Mouse (Mus musculus) mammary gland, adult 2 months (tissue): ENCODE measurements around the gene Spem1. TPM values are rescaled to one million over a fixed set of nuclear protein-coding genes. Genes with fewer than 3 reads are reported as not detected.

Experiments used
- polyA plus RNA-seq: library from polyadenylated mRNA; depleted of rRNA; stranded (reverse); fragments of >200 nt; gene quantifications from 2 replicates; pipeline ENCODE4 v1.2.3, GENCODE M21; 2012; ENCODE audit warnings: low replicate concordance; rRNA removed

Gene Spem1
- polyA plus RNA-seq = 0.19 and 0.35 TPM in 2 replicates

GRCm38 (mm10) chr11:69822080-69822479 is at the start of gene Spem1:
Gene Spem1, minus strand, starts transcription at chr11:69822180.

DNA sequence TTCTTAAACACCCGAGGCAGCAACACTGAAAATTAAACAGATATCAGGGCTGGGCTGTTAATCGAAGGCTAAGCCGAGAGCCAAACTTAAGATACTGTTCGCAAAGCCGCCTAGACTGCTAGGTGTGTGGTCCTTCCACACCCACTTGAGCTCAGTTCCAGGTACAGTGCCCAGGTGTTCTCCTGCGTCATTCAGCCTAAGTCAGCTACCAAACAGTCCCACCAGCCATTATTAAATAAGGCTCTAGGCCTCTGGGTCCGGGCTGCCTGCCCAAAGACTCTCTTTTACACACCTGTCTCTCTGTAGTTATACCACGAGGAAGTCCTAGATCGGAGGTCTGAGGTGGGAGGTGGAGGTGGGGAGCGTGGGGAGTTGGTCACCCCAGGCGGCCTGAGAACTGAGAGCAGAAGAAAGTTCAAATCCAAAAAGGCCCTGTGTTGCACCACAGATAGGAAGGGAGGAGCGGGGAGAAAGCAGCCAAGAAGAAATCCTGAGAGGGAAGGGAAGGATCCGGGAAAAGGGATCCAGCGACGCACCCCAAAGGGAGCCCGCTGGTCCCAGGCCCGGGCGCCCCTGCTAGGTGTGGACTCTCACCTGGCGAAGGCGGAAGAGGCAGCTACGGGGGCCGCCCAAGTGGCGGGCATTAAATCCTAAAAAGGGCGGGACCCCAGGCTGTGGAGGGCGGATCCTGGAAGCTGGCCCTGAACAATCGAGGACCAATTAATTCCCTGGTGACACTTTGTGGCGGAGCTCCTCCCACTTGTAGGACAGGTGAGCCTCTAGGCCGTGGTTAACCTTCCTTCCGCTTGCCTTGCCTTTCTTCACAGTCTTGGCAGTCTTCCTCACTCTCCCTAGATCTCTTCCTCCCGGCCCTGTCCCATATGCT is 36.4 kb upstream of the Spem1 start, which contains the start of gene Tnk1:
Gene Tnk1, minus strand, starts transcription at position 618 of the 886 bp plus-strand sequence.

GRCm38 (mm10) chr11:69846198-69846680 is 24.3 kb upstream of the Spem1 start, which contains the start of gene Plscr3:
Gene Plscr3, plus strand, starts transcription at chr11:69846376.

DNA sequence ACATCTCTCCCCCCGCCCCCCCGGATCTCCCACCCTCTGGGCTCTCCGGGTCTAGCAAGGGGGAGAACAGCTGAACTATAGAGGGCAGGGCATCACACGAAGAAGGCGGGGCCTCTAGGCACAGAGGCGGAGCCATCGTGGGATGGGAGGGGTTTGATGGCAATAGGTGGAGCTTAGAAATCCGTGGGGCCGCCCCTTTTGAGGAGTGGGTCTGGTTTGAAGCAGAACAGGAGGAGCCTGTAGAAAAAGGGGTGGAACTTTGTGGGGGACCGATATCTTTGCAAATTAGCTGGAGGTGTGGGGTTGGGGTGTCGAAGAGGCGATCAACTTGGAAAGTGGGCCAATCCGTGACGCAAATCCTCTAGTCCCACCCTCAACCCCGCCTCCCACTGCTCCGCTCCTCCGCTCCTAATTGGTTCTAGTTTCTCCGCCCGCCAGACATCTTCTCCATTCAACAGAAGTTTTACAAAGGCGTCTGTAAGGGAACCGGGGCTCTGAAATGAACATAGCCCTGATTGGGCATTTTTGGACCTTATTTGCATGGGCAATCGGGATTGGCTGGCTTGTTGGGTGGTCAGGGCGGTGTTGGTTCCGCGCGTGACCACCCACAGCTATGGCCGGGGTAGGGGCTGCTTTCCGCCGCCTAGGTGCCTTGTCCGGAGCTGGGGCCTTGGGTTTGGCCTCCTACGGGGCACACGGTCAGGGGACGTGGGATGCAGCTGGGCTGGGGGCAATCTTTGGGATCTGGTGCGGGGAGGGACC is 16.2 kb upstream of the Spem1 start, which contains the start of gene Tmem256:
Gene Tmem256, plus strand, starts transcription at position 563 of the 762 bp plus-strand sequence.

GRCm38 (mm10) chr11:69837604-69837951 is 15.6 kb upstream of the Spem1 start, which contains the start of gene Nlgn2:
Gene Nlgn2, minus strand, starts transcription at chr11:69837784.

GRCm38 (mm10) chr11:69818365-69818764 is 3.6 kb downstream of the Spem1 start, which contains the start of gene Spem2:
Gene Spem2, minus strand, starts transcription at chr11:69818465.

DNA sequence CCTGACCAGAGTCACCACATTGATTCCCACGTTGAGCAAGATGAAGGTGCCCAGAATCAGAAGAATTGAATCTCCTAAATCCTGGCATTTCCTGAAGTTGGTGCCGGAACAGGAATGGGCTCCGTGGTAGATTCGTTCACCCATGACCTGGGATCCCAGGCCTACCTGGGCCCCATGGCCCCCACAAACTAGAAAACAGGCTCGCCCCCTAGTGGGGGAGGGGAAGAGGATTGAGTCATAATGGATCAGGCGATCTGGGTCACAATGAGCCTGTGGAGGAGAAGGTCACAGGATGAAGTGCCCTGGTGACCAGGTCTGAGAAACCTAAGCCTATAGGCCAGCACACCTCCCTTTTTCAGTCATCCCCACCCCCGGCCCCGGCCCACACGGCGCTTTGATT is 6.8 kb downstream of the Spem1 start, which contains the start of gene Gm39566:
Gene Gm39566, minus strand, starts transcription at position 144 of the 400 bp plus-strand sequence.

DNA sequence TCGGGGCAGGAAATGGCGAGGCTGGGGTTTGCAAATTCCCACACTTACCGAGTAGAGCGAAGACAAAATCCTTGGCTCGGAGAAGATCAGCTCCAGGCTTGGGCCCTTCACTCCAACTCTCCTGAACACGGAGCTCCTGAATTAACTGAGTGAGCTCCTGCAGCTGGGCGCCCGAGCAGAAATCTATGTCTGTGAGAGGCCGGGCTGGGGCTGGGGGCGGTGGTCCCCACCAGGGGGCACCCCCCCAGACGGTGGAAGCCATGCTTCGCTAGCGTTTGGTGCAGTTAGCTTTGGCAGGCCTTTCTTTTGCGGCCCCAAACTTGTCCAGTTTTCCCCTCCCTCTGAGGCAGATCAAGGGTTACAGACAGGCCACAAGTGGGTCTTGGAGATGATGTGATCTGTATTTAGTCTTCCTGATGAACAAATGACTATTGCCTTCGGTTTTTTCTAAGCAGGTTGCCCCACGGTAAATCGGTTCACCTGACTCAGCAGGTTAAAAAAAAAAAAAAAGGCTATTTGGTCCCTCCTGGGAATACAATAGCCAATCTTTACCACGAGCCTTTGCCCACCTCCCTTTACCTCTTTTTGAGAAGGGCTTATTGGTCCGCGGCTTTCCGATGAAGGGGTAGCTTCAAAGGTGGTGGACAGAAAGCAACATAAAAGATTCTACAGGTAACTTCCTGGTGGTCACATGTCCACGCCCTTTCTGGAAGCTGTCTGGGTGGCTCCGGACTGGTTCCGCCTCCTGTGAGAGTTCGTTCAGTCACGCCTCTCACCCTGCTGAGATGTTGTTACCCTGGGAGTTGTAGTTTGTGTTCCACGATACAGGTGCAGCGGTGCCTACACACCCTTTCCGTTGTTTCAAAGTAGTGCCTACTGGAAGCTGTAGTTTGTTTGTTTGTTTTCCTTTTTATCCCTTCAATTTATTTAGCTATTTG is 16.7 kb downstream of the Spem1 start, which contains the start of gene Tmem102:
Gene Tmem102, minus strand, starts transcription at position 653 of the 938 bp plus-strand sequence.

GRCm38 (mm10) chr11:69801379-69801977 is 20.5 kb downstream of the Spem1 start, which contains the start of gene Fgf11:
Gene Fgf11, minus strand, starts transcription at chr11:69801857.

DNA sequence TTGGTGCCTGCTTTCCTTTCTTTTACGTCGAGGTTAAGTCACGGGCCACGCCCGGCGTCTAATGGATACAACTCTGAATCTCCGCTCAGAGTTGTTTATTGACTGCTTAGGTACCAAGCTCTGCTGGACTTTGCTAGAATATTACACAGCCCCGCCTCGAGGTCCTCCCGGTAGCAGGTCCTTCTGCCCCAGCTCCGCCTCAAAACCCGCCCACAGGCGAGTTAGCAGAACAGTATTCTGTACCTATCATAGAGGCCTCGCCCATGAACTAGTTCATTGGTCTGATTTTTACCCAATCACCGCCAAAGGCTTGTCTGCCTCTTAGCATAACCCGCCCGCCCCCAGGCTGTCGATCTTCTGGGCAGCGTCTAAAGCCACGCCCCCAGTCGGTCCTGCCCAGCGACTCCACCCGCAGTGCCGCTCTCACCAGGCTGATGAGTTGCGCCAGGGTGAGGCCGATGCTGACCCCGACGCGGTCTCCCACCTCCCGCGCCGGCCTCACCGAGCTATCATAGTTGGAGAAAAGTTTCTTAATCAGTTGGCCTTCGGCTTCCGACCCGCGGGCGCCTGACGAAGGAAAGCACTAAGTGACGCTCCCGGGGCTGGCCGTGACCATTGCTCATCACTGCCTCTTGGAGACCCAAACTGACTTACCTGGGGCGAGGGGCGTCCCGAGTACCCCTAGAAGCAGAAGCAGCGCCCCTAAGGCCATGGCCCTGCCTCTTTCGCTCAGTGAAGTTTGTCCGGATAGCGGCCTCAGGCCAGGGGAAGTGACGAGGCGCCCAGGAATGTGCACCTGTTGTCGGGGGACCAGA is 26.6 kb downstream of the Spem1 start, which contains the start of gene Chrnb1:
Gene Chrnb1, minus strand, starts transcription at position 776 of the 815 bp plus-strand sequence.

Other genes starting within 250 kb of the Spem1 start
- 19.0 and 19.8 TPM in 2 replicates for gene Wrap53, start 241.9 kb downstream of the Spem1 start, polyA plus RNA-seq
- 122 and 145 TPM in 2 replicates for gene Trp53, start 241.8 kb downstream of the Spem1 start, polyA plus RNA-seq
- gene Atp1b2, start 216.2 kb downstream of the Spem1 start, polyA plus RNA-seq = 11.6 and 60.5 TPM in 2 replicates
- 0.08 TPM in 1 of 2 replicates, not detected in the other for gene Shbg, start 204.3 kb downstream of the Spem1 start, polyA plus RNA-seq
- 2.1 and 6.7 TPM in 2 replicates for gene Sat2, start 200.2 kb downstream of the Spem1 start, polyA plus RNA-seq
- gene Fxr2, start 189.2 kb downstream of the Spem1 start, polyA plus RNA-seq = 50.5 and 57.2 TPM in 2 replicates
- 0.66 and 1.1 TPM in 2 replicates for gene Sox15, start 166.9 kb downstream of the Spem1 start, polyA plus RNA-seq
- 139 and 176 TPM in 2 replicates for gene Mpdu1, start 159.5 kb downstream of the Spem1 start, polyA plus RNA-seq
- 76.8 and 80.0 TPM in 2 replicates for gene Cd68, start 156.0 kb downstream of the Spem1 start, polyA plus RNA-seq
- 199 and 324 TPM in 2 replicates for gene Eif4a1, start 149.8 kb downstream of the Spem1 start, polyA plus RNA-seq
- 40.2 and 91.5 TPM in 2 replicates for gene Senp3, start 140.1 kb downstream of the Spem1 start, polyA plus RNA-seq
- 5.2 and 9.5 TPM in 2 replicates for gene Tnfsf13, start 136.4 kb downstream of the Spem1 start, polyA plus RNA-seq
- 48.2 and 64.3 TPM in 2 replicates for gene Tnfsf12, start 126.3 kb downstream of the Spem1 start, polyA plus RNA-seq
- 8.4 and 11.1 TPM in 2 replicates for gene Tnfsfm13, start 126.1 kb downstream of the Spem1 start, polyA plus RNA-seq
- gene Polr2a, start 63.5 kb downstream of the Spem1 start, polyA plus RNA-seq = 18.0 and 27.0 TPM in 2 replicates
- gene Slc35g3, start 60.2 kb downstream of the Spem1 start, polyA plus RNA-seq = not detected in 2 replicates
- gene Zbtb4, start 56.3 kb downstream of the Spem1 start, polyA plus RNA-seq = 47.2 and 88.9 TPM in 2 replicates
- gene Chrnb1, start 26.2 kb downstream of the Spem1 start, polyA plus RNA-seq = 14.0 and 38.5 TPM in 2 replicates
- gene Fgf11, start 20.3 kb downstream of the Spem1 start, polyA plus RNA-seq = 11.4 and 13.5 TPM in 2 replicates
- gene Tmem102, start 16.6 kb downstream of the Spem1 start, polyA plus RNA-seq = 4.5 and 10.8 TPM in 2 replicates
- gene Gm39566, start 6.9 kb downstream of the Spem1 start, polyA plus RNA-seq = not detected in 2 replicates
- gene Spem2, start 3.7 kb downstream of the Spem1 start, polyA plus RNA-seq = not detected in 2 replicates
- gene Nlgn2, start 15.6 kb upstream of the Spem1 start, polyA plus RNA-seq = 23.5 and 39.4 TPM in 2 replicates
- gene Tmem256, start 16.3 kb upstream of the Spem1 start, polyA plus RNA-seq = 180 and 280 TPM in 2 replicates
- 125 and 161 TPM in 2 replicates for gene Plscr3, start 24.2 kb upstream of the Spem1 start, polyA plus RNA-seq
- 11.8 and 14.1 TPM in 2 replicates for gene Tnk1, start 36.5 kb upstream of the Spem1 start, polyA plus RNA-seq
- gene Tmem95, start 55.8 kb upstream of the Spem1 start, polyA plus RNA-seq = not detected in 2 replicates
- gene Kctd11, start 59.2 kb upstream of the Spem1 start, polyA plus RNA-seq = 11.8 and 13.5 TPM in 2 replicates
- 40.3 and 80.4 TPM in 2 replicates for gene Acap1, start 73.4 kb upstream of the Spem1 start, polyA plus RNA-seq
- 0.80 and 1.1 TPM in 2 replicates for gene 2810408A11Rik, start 78.8 kb upstream of the Spem1 start, polyA plus RNA-seq
- gene Neurl4, start 78.9 kb upstream of the Spem1 start, polyA plus RNA-seq = 44.0 and 45.9 TPM in 2 replicates
- 130 and 139 TPM in 2 replicates for gene Gps2, start 91.7 kb upstream of the Spem1 start, polyA plus RNA-seq
- 301 and 469 TPM in 2 replicates for gene Eif5a, start 99.8 kb upstream of the Spem1 start, polyA plus RNA-seq
- 24.9 and 28.8 TPM in 2 replicates for gene Ybx2, start 113.6 kb upstream of the Spem1 start, polyA plus RNA-seq
- 238 and 400 TPM in 2 replicates for gene Slc2a4, start 126.0 kb upstream of the Spem1 start, polyA plus RNA-seq
- 18.2 and 18.6 TPM in 2 replicates for gene Cldn7, start 142.6 kb upstream of the Spem1 start, polyA plus RNA-seq
- 110 and 163 TPM in 2 replicates for gene Ctdnep1, start 159.0 kb upstream of the Spem1 start, polyA plus RNA-seq
- gene Elp5, start 160.3 kb upstream of the Spem1 start, polyA plus RNA-seq = 55.0 and 105 TPM in 2 replicates
- 358 and 921 TPM in 2 replicates for gene Gabarap, start 169.0 kb upstream of the Spem1 start, polyA plus RNA-seq
- 21.3 and 23.1 TPM in 2 replicates for gene Phf23, start 173.6 kb upstream of the Spem1 start, polyA plus RNA-seq
- 15.5 and 26.3 TPM in 2 replicates for gene Dvl2, start 178.4 kb upstream of the Spem1 start, polyA plus RNA-seq
- 171 and 264 TPM in 2 replicates for gene Acadvl, start 193.2 kb upstream of the Spem1 start, polyA plus RNA-seq
- 22.3 and 22.8 TPM in 2 replicates for gene Dlg4, start 194.8 kb upstream of the Spem1 start, polyA plus RNA-seq
- 2.4 TPM in 1 of 2 replicates, not detected in the other for gene Asgr1, start 231.9 kb upstream of the Spem1 start, polyA plus RNA-seq